Mouse (Mus musculus): Measurements from ENCODE around the gene Hspa1a.
"Not testable (repeated sequence)": the region's sequence is repeated elsewhere in the genome, so short reads cannot be mapped to it uniquely, and the experiment has no call there.

Hspa1a gene

DNA sequence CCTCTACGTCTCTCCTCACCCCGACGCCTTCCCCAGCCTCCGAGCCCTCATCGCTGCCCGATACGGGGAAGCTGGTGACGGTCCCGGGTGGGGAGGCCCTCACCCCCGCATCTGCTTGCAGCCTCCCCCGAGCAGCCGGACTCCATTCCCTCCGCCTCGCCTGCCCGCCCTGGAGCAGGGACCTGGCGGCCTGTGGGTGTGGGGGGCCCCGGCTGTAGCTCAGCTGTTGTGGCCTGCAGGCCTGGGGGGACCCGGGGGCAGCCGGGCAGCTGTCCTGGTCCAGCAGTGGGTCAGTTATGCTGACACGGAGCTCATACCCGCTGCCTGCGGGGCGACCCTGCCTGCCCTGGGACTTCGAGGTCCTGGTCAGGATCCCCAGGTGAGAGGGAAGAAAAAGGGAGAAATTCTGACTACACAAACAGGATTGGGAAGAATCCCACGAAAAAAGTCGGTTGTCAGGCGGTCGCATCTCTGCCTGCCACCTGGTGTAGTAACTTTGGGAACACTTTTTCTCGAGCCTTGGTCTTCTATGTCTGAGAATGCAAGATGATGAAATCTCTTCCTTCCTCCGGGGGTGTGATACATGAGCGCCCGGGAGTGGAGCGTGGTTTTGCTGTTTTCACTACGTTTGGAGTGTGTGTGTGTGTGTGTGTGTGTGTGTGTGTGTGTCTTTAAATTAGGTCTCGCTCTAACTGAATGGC is 29.6 kb upstream of the Hspa1a start:
- no peak for DNase-seq (ENCODE audit: low read depth, low spot score)

DNA sequence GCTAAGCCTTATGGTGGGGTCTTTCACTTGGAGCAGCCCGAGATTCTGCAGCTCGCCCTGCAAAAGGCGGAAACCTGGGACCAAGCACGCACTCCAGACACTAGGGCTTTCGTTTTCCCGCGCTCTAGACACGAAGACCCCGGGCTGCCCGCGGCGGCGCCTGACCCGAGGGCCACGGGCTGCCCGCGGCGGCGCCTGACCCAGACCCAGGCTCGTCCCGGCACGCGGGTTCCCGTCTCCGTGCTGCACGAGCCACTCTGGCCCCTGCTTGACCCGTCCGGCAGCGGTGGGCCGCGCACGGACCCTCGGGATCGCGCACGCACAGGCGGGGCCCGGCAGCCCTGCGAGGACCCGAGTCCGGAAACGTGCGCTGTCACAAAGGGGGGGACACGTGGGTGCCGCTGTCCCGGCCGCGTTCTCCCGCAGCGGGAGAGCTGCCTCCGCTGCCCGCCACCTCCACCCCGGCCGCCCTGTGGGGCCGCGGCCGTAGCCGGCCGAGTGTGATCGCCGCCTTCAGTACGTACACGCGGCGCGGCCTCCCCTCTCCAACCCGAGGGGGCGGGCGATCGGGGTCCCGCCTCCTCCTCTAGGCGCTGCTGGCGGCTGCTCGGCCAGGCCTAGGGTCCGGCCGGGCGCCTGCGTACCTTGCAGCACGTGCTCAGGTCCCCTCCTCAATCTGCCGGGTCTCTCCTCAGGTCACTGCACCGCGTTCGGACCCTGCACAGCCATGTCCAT is 28.9 kb upstream of the Hspa1a start, which contains the start of gene Vars:
Vars (plus strand) TSS at position 271 of the 735 bp plus-strand sequence.
- DNase-seq (ENCODE audit: low read depth, low spot score) = peak; percentile 77

DNA sequence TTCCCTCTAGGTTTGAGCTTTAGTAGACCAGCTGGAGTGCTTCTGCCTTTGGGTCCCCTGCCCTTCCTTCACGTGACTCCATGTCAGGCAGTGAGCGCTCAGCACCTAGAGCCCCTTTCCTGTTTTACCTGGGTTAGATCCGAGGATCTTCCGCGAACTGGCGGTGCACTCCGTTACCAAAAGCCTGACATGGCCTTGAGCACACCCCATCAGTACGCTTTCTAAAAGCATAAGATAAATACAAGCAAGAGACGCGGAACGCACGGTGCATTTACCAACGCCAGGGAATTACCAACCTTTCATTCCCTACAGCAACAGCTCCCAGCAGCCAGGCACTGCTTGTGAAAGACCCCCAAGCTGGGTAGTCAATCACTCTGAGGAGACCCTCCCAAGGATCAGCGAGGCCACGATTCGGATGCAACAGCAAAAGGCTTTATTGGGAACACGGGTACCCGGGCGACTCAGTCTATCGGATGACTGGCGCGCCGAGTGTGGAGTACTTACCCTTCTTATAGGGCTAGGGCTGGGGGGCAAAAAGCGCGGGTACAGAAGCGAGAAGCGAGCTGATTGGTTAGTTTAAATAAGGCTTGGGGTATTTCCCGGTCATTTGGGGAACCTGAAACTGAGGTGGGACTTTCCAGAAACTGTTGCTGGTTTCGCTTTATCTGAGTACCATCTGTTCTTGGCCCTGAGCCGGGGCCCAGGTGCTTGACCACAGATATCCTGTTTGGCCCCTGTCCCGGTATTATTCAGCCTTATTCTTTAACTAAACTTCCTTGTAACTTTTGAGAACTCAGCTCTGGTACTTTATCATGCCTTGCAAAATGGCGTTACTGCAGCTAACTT is 28.1 kb upstream of the Hspa1a start:
- DNase-seq (ENCODE audit: low read depth, low spot score) = not testable (repeated sequence)

DNA sequence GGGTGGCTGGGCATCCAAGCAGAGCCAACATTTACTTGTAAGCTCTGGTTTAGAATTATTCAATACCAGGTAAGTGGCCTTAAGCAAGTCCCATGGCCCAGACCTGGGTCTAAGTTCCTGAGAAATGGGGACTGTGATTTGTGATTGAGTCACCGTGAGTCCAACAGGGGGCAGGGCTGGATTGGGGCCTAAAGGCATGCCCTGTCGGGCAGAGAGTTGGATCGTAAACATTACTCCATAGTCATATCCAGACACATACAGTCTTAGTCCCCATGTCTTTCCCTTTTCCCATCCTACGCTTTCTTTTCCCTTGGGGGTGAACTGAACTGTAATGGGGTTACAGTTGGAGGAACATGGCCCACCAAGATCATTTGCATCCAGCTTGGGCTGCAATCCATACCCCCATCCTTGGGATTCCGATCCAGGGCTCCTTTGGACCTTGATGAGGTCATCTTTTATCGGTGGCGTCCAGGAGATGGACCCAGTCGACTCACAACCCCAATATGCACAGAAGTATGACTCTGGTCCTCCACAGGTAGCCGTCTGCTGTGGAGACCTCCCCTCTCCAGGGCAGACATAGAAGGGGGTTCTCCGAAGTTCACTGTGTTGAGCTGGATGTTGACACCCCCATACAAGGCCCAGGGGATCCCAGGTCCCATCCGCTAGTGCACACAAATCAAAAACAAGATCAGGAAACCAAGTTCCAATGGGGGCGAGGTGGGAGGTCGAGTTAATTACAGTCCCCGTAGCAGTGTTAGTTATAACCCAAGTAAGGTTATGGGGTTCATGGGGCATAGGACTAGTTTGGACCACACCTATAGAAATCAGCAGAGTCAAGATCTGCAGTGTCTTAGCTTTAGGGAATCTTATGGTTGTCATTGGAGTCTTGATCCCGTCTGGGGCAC is 26.8 kb upstream of the Hspa1a start:
- no peak for DNase-seq (ENCODE audit: low read depth, low spot score)

DNA sequence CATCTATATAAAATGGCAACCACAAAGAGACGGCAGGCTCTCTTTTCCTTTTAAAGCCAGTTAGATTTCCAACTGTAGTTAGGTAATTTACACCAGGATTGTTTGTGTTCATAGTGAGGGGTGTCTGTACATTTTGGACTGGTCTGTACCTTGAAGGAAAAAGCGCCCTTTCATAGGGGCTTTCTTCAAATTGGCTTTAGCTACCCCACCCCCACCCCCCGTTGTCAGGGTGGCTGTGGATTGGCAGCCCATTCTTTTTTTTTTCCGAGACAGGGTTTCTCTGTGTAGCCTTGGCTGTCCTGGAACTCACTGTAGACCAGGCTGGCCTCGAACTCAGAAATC is 25.2 kb upstream of the Hspa1a start:
- DNase-seq (ENCODE audit: low read depth, low spot score) = no peak

DNA sequence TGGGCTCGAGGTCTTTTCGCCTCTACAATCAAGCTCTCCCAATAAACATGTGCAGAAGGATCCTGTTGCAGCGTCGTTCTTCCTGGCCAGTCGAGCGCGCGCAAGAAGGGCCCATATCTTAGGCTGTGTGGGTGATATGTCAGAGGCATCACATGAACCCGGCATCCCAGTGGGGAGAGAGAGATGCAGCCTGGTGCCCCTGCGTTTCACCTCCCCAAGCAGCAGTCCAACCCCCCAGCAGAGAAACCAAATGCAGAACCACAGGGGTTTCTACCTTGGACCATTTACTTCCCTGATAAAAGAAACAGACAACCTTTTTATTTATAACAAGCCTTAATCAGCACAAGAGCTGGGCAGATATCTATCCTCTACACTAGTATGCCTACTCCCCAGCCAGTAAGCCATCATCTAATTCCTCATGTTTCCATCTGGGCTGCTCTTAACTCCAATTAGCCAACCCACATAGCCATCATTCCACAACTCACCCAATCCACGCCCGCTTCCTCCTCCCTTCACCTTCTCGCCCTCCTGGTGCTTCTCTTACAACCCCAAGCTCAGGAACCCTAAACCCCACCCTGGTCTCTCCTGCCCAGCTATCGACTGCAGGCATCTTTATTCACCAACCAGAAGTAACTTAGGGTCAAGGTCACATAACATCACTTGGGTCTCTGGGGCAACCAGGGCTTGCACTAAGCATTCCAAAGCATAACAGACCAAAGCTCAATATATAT is 24.6 kb upstream of the Hspa1a start:
- no peak for DNase-seq (ENCODE audit: low read depth, low spot score)

DNA sequence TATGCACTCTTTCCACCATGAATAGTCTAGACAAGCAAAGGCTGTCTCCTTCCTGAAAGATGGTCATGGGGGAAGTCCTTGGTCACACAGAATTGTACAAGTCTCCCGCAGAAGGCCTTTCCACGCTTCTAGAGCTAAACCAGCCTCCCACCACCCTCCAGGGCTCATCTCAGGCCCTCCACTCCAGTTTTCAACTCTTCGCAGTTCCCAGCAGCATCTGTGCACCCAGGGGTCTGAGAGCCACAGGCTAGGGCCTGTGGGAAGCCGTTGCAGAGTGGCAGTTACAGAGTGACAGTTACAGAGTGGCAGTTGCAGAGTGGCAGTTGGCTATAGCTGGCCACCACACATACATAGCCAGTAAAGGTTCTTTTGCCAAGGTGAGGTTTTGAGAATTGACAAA is 24.0 kb upstream of the Hspa1a start:
- not testable (repeated sequence) for DNase-seq (ENCODE audit: low read depth, low spot score)

DNA sequence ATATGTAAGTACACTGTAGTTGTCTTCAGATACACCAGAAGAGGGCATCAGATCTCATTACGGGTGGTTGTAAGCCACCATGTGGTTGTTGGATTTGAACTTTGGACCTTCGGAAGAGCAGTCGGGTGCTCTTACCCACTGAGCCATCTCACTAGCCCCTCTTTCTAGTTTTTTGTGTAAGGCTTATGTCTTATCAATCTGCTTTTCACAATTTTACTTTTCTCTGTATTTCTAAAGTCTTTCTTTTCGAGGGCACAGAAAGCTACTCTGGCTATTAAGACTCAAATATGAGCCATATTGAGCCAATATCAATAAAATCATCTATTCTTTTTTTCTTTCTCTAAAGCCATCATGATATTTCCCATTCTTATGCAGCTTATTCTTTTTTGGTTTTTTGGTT is 23.2 kb upstream of the Hspa1a start:
- DNase-seq (ENCODE audit: low read depth, low spot score) = not testable (repeated sequence)

DNA sequence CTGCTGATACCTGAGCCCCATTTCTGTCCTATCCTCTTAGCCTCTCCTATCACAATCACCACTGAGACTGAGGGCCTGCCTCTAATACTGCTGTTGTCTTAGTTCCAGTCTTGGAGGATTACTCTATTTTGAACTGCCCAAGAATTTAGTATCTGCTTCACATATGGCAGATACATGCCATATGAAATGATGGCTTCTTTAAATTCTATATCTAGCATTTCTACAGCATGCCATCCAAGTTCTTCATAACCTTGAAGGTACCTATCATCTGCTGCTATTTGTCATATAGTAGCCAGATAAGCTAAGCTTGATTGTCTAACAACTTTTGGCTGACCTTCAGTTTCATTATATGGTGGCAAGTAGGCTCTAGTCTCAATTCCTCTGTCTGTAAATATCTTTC is 22.8 kb upstream of the Hspa1a start:
- no peak for DNase-seq (ENCODE audit: low read depth, low spot score)

DNA sequence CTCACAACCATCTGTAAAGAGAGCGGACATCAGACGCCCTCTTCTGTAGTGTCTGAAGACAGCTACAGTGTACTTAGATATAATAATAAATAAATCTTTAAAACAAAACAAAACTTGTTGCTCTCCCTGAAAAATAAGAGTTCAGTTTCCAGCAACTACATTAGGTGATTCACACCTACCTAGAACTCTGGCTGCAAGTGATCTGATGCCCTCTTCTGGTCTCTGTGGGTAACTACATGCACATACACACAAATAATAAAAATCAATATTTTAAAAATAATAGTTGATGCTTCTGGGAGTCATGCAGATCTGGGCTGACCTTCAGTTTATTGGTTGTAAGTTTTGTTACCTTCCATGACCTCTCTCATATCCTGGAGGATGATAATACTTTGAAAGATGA is 12.3 kb upstream of the Hspa1a start:
- DNase-seq (ENCODE audit: low read depth, low spot score) = no peak

DNA sequence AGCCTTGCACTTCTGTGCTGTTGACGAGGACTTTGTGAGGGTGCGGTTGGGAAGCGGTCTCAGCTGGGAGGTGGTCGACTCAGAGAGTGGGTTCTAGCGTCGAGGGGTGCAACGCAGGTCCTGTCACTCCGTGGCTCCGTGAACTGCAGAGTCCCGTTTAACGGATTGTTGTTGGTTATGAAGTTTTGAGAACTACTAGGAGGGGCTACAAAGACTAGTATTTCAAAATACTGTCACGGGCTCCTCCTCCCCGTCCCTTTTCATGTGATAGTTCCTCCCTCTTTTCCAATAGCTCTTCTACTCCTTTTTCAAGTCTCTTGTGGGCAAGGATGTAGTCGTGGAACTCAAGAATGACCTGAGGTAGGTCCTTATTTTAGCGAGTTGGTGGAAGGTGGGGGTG is 10.4 kb upstream of the Hspa1a start:
- DNase-seq (ENCODE audit: low read depth, low spot score) = no peak

DNA sequence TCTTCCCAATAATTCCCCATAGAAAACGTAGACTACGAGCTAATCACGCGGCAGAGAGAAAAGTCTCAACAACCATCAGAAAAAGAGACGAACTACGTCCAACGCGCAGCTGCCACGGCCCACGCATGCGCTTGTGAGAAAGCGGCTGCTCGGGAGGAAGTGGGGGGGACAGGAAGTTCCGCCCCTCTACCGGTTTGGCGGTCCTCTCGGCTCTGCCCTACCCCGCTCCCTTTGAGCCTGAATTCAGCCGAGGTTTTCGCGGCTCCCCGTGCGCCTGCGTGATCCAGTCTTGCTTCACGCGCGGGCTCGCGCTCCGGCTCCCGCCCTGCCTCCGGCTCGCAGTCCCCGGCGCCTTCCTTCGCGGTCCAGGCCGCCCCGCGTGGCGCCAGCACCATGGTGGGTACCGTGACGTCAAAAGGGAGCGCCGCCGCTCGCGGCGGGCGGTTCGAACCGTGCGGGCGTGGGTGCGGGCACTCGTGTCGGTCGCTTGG is 9.8 kb upstream of the Hspa1a start, which contains the start of gene Lsm2:
Lsm2 (plus strand) TSS at position 173 of the 491 bp plus-strand sequence.
- DNase-seq (ENCODE audit: low read depth, low spot score) = peak; percentile 88

DNA sequence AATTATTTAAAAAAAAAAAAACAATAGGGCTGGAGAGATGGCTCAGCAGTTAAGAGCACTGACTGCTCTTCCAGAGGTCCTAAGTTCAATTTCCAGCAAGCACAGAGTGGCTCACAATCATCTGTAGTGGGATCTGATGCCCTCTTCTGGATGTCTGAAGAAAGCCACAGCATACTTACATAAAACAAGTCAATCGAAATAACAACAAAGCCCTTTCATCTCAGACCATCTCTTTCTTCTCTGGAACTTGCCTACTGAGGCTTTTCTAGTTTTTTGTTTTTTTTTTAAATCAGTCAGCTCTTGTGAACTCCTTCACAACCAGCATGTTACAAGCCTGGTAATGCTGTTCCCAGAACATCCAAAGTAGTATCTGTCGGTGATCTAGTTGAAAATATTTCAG is 8.7 kb upstream of the Hspa1a start:
- DNase-seq (ENCODE audit: low read depth, low spot score) = no peak

DNA sequence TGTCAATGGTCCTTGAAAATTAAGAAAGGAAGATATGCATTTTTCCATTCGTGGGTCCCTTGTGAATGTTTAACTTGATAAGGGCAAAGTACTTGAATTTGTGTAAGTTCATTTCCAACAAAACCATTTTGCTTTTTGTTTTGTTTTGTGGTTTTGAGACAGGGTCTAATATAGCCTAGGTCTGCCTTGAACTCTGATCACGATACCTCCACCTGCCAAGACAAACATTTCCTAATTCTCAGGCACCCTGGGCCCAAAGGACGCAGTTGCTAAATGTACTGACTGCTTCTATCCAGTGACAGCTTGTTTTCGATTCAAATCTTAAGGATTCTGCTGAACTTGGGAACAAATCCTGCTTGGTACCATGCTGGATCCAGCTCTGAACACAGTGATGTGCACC is 7.7 kb upstream of the Hspa1a start:
- DNase-seq (ENCODE audit: low read depth, low spot score) = no peak

DNA sequence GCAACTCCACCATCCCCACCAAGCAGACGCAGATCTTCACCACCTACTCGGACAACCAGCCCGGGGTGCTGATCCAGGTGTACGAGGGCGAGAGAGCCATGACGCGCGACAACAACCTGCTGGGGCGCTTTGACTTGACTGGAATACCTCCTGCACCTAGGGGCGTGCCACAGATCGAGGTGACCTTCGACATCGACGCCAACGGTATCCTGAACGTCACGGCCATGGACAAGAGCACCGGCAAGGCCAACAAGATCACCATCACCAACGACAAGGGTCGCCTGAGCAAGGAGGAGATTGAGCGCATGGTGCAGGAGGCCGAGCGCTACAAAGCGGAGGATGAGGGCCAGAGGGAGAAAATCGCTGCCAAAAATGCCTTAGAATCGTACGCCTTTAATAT is 6.3 kb upstream of the Hspa1a start:
- no peak for DNase-seq (ENCODE audit: low read depth, low spot score)

DNA sequence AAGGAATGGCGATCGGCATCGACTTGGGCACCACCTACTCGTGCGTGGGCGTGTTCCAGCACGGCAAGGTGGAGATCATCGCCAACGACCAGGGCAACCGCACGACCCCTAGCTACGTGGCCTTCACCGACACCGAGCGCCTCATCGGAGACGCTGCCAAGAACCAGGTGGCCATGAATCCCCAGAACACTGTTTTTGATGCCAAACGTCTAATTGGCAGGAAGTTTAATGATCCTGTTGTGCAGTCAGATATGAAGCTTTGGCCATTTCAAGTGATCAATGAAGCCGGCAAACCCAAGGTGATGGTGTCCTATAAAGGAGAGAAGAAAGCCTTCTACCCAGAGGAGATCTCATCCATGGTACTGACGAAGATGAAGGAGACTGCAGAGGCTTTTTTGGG is 5.0 kb upstream of the Hspa1a start:
- DNase-seq (ENCODE audit: low read depth, low spot score) = no peak

DNA sequence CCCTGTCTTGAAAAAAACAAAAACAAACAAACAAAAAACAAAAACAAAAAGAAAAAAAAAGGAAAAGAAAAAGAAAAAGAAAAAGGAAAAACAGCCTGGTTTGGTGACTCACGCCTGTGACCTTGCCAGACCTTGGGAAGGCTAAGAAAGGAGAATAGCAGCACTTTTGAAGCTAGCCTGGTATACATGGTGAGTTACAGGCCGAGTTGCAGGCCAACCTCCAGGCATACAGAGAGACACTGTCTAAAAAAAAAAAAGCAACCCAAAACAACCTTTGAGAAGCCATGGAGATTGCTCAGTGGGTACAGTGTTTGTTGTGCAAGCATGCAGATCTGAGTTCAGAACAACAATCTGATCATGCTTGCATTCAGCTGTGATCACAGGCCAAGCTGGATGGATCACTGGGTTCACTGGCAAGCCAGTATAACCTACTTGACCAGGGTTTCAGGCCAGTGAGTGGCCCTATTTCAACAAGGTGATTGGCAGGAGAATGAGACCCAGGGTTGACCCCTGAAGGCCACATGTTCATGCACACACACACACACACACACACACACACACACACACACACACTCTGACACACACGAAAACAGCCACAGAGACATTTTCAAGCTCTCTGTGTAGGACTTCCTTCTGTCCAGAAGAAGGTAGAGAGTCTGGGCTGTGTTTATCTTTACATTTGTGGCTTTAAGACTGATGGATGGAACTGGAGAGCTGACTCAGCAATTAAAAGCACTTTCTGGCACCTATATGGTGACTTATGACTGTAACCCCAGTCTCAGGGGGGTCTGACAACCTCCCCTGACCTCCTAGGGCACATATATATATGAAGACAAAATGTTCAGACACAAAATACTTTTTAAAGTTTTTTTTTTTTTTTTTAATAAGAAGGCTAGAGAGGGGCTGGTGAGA is 3.9 kb upstream of the Hspa1a start:
- no peak for DNase-seq (ENCODE audit: low read depth, low spot score)

DNA sequence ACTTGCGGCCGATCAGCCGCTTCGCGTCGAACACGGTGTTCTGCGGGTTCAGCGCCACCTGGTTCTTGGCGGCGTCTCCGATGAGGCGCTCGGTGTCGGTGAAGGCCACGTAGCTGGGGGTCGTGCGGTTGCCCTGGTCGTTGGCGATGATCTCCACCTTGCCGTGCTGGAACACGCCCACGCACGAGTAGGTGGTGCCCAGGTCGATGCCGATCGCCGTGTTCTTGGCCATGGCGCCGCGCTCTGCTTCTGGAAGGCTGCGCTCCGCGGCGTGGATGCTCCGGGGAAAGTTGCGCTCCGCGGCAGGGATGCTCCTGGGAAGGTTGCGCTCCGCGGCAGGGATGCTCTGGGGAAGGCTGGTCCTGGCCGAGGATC is 275 bp downstream of the Hspa1a start:
- DNase-seq (ENCODE audit: low read depth, low spot score) = not testable (repeated sequence)

DNA sequence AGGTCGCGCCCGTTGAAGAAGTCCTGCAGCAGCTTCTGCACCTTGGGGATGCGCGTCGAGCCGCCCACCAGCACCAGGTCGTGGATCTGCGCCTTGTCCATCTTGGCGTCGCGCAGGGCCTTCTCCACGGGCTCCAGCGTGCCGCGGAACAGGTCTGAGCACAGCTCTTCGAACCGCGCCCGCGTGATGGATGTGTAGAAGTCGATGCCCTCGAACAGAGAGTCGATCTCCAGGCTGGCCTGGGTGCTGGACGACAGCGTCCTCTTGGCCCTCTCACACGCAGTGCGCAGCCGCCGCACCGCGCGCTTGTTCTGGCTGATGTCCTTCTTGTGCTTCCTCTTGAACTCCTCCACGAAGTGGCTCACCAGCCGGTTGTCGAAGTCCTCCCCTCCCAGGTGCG is 1.1 kb downstream of the Hspa1a start:
- DNase-seq (ENCODE audit: low read depth, low spot score) = not testable (repeated sequence)
